Mouse (Mus musculus) E14TG2a.4 (cell line): Measurements from ENCODE around the gene Mafb.

ENCODE experiments used
- CTCF ChIP-seq: conservative IDR thresholded peaks from 2 replicates; pipeline ENCODE4 v1.5.1; 2014; ENCODE audit warnings: low read length
- POU5F1 ChIP-seq: IDR thresholded peaks from 2 replicates; pipeline ENCODE4 v1.6.1; 2014; ENCODE audit warnings: low read length, borderline replicate concordance

DNA sequence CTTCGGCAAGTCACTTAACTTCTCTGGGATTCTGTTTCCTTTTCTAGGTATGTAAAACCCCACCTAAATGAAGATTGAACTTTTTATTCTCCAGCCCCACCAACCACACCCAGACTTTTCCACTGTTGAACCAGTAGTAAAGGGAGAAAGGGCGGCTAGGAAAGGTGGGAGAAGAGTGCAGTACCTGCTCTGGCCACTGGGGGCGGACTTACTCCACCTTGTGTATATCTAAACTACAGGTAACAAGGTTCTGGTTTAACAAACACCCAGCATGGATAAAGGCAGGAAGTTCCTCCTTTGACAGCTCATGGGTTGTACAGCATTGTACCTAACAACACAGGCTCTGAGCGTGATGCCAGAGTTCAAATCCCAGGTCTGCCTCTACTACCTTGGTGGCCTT is 11.4 kb upstream of the Mafb start:
- TF ChIP-seq CTCF (peak; percentile 79), POU5F1 (no peak)
